Mouse (Mus musculus): ENCODE data around the gene Cox14.
"Not testable (repeated sequence)": the region's sequence is repeated elsewhere in the genome, so short reads cannot be mapped to it uniquely, and the experiment has no call there.

Cox14 gene

GRCm38 (mm10) chr15:99725341-99726155 is at the start of gene Cox14:
Gene Cox14, plus strand, starts transcription at chr15:99725618.
- in situ Hi-C loops (cut with MboI, MseI), result loop anchor here (5.0 to 10.0 kb wide), 2 partner anchors 47 to 179 kb away; partner anchors contain the start of gene Cers5

- in situ Hi-C loops (cut with MboI, MseI), result no loop called here
These were observed 48.3 kb upstream of the Cox14 start for GRCm38 (mm10) chr15:99677089-99677488.

GRCm38 (mm10) chr15:99678063-99678800 is 47.2 kb upstream of the Cox14 start:
- in situ Hi-C loops (cut with MboI, MseI), result no loop called here

GRCm38 (mm10) chr15:99679008-99679407 is 46.4 kb upstream of the Cox14 start:
- in situ Hi-C loops (cut with MboI, MseI), result no loop called here

- in situ Hi-C loops (cut with MboI, MseI), result no loop called here
These were observed 42.5 kb upstream of the Cox14 start for GRCm38 (mm10) chr15:99682880-99683279.

- in situ Hi-C loops (cut with MboI, MseI), result no loop called here
These were observed 41.3 kb upstream of the Cox14 start for GRCm38 (mm10) chr15:99684156-99684555.

- in situ Hi-C loops (cut with MboI, MseI), result no loop called here
These were observed 36.7 kb upstream of the Cox14 start for GRCm38 (mm10) chr15:99688712-99689111.

GRCm38 (mm10) chr15:99690924-99691323 is 34.5 kb upstream of the Cox14 start:
- in situ Hi-C loops (cut with MboI, MseI), result no loop called here

GRCm38 (mm10) chr15:99691976-99692375 is 33.4 kb upstream of the Cox14 start:
- in situ Hi-C loops (cut with MboI, MseI), result no loop called here

- in situ Hi-C loops (cut with MboI, MseI), result no loop called here
These were observed 28.1 kb upstream of the Cox14 start for GRCm38 (mm10) chr15:99697309-99697708.

- in situ Hi-C loops (cut with MboI, MseI), result no loop called here
These were observed 26.8 kb upstream of the Cox14 start for GRCm38 (mm10) chr15:99698533-99699085.

GRCm38 (mm10) chr15:99699715-99700114 is 25.7 kb upstream of the Cox14 start:
- in situ Hi-C loops (cut with MboI, MseI), result no loop called here

GRCm38 (mm10) chr15:99700219-99701106 is 25.0 kb upstream of the Cox14 start:
- in situ Hi-C loops (cut with MboI, MseI), result no loop called here

- in situ Hi-C loops (cut with MboI, MseI), result not testable (repeated sequence)
These were observed 23.8 kb upstream of the Cox14 start for GRCm38 (mm10) chr15:99701640-99701998.

- in situ Hi-C loops (cut with MboI, MseI), result no loop called here
These were observed 23.2 kb upstream of the Cox14 start, which contains the start of gene Smarcd1 for GRCm38 (mm10) chr15:99701999-99702900. Gene Smarcd1, plus strand, starts transcription at chr15:99702129.

- in situ Hi-C loops (cut with MboI, MseI), result no loop called here
These were observed 22.3 kb upstream of the Cox14 start for GRCm38 (mm10) chr15:99703104-99703503.

GRCm38 (mm10) chr15:99703676-99704040 is 21.8 kb upstream of the Cox14 start:
- in situ Hi-C loops (cut with MboI, MseI), result no loop called here

GRCm38 (mm10) chr15:99704041-99704681 is 21.3 kb upstream of the Cox14 start:
- in situ Hi-C loops (cut with MboI, MseI), result no loop called here

GRCm38 (mm10) chr15:99704881-99705280 is 20.5 kb upstream of the Cox14 start:
- in situ Hi-C loops (cut with MboI, MseI), result no loop called here
